Mouse (Mus musculus) CD4-positive, CD25-positive, alpha-beta regulatory T cell, adult 4 months (primary cell): Measurements from ENCODE around the gene Usp16. TPM values are rescaled to one million over a fixed set of nuclear protein-coding genes. Genes with fewer than 3 reads are reported as not detected.

Experiments
- ATAC-seq: one replicate; pipeline ENCODE4 v1.8.0; 2017
- polyA plus RNA-seq, 2 experiments: library from polyadenylated mRNA; unstranded; fragments of 100-300 nt; shearing (Covaris generic); gene quantifications; one replicate each; pipeline ENCODE4 v1.2.1; 2017

The Usp16 gene
- 10 to 100 TPM; 37.1 to 61.1 TPM for polyA plus RNA-seq

DNA sequence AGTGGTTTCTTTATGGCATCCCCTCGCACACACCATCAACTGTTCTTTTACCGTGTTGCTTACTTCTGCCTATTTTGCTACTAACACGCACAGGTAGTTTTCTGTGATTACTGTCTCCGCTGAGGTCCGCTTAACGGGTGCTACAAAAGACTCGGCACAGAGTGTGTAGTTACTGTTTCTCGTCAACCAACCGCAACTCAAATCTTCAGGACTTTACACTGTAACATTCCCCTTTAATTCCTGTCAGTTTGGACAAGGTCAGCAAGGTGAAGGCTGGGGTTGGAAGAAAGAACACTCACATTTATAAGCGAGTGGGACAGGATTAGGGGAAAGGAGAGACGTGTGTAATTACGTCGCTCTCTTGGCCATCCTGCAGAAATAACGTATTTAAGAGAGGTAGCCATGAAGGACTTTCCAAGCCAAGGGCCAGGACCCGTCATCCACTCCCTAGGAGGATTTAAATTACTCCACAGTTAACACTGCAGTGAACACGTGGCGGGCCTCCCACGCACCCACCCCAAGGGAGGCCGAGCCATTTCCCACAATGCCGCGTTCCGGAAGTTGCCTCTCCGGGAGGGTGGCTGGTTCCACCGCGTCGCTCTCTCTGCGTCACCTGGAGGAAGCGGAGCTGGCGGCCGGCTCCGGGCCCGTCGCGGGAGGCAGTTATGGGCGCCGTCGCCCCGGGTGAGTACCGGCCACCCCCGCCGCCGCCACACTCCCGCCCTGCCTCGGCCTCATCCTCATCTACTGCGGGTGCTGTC, at the start of gene Usp16:
Usp16 (plus strand) TSS at position 285 of the 761 bp plus-strand sequence.
- ATAC-seq: peak; percentile 96

DNA sequence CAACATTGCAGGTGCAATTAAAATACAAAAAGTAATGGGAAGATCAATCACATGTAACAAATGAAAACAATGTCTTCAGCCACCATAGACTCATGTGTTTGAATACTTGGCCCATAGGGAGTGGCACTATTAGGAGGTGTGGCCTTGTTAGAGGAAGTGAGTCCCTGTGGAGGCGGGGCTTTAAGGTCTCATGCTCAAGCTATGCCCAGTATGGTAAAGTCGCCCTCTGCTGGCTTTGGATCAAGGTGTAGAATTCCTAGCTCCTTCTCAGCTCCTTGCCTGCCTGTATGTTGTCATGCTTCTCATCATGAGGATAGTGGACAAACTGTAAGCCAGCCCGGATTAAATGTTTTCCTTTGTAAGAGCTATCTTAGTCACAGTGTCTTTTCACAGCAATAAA, 49.5 kb upstream of the Usp16 start:
- peak; percentile 54 for ATAC-seq

DNA sequence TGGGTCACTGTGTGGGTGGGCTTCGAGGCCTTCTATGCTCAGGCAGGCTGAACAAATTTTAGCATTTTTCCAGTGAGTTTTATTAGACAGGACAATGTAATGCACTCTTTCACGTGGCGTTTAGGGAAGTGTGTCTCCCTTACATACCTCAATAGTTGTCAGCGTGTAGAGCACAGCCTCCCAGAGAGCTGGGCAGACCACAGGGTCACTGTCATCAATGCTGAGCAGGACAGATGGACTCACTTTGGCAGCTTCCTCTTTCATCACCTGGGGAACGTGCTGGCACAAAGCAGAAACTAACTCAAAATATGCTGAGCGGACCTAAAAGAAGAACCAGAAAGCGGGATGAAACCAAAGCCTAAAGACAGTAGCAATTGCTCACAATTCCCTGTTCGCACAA, 33.8 kb upstream of the Usp16 start:
- ATAC-seq: no peak

DNA sequence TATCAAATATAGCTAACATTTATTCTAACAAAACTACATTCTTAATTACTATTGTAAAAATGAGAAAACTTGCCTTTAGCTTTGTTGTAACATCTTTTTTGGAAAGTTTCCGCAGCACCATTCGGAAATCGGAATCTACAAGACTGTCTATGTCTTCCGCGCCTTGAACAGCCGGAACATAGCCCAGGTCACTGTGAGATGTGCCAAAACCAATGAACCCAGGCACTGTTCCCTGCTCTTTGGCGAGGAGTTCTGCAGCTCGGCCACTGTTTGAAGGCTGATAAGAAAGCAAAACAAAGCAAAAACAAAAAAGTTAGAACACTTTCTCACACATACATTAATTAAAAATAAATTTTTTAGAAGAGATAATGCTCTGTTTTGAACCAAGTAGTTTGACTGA, 27.0 kb upstream of the Usp16 start:
- ATAC-seq: no peak

DNA sequence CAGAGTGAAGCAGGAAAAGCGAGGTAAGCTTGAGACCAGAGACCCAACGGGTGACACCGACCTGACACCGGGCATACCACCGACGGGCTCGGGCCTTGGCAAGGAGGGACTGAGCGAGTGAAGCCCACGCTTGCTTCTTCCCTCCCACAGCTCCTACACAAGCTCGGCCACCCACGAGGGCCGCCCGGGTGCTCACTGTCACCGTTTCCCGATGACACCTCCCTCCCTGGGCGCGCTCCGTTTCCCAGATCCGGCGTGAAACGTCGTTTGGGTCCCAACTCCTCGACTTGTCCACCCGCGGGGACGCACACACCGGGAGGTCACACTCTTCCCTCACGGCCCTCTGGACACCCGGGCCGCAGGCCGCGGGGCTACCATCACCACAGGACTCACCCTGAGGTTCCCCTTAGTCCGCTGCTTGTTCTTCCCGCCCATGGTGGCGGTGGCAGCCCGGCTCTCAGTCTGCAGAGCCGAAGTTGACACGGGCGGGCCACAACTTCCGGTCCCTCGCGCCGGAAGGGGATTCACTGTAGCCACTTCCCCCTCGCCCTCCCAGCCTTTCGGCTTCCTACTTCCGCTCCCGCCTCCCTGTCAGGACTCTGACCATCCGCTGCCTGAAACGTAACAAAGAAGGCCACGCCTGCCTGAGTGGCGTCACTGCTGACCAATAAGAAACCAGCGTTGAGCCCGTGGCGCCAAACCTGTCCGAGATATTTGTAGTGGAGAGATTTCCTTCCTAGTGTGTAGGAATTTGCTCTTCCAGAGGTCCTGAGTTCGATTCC, 22.3 kb upstream of the Usp16 start, which contains the start of gene Ltn1:
Ltn1 (minus strand) TSS at position 580 of the 782 bp plus-strand sequence.
- peak; percentile 100 for ATAC-seq

DNA sequence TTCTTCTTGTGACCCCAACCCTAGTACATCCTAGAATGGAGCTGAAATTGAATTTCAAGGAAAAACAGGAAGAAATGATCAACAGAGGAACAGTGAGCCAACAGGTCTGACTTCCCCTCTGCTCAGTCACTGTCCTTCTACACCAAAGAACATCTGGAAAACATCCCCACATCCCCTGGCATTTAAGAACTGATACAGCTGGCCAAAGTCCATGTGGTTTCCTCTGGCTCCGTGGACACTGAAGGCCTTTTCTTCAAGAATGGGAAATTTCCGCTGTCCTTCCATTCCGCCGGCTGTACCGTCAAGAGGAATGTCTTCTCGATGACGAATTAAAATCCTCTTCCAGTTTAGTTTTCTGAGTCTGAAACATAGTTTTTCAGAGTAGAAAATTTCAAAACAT, 20.2 kb upstream of the Usp16 start:
- ATAC-seq: no peak

DNA sequence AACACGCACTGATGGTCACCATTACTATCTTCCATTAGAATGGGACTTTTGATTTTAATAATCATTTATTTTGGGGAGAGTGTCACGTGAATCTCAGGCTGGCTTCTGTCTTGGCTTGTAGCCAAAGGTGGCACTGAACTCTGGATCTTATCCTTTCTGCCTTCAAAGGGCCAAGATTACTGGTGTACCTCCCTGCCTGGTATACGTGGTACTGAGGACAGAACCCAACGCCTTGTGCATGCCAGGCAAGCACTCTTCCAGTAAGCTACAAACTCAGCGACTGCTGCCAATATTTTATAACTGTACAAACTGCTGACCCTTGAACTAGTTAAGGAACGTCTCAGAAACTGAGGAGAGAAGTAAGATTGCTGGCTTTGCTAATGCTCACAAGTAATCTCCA, 19.6 kb upstream of the Usp16 start:
- ATAC-seq: no peak

DNA sequence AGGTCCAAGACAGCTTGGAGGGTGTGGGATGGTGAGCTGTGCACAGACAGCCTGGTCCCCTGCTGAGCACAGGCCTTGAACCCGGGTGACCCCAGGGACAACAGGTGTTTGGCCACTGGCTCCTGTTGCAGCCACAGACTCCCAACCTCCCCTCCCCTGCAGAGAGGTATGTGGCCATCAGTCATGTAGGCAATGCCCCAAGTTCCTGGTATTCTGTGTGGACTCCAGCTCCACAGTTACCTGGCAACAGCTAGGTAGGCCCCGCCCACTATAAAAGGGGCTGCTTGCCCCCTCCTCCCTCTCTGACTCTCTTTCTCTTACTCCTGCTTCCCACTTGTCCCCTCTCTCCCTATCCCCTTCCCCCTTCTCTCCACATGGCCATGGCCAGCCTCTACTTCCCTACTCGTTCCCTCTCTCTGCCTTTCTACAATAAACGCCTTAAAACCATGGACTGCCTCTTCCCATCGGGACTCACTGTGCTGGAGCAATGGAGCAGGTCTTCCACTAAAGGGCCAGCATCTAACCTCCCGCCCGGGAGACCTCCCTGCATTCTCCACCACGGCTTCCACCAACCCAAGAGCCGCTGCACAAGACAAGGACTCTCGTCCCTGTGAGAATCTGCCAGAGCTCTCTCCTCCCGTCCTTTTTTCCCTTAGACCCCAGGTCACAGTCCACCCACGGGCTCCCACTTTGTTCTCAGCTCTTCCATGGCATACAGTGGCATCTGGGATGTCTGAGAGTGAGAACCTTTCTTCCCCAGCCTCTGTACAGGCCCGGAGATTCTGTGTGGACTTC, 18.9 kb upstream of the Usp16 start:
- no peak for ATAC-seq

DNA sequence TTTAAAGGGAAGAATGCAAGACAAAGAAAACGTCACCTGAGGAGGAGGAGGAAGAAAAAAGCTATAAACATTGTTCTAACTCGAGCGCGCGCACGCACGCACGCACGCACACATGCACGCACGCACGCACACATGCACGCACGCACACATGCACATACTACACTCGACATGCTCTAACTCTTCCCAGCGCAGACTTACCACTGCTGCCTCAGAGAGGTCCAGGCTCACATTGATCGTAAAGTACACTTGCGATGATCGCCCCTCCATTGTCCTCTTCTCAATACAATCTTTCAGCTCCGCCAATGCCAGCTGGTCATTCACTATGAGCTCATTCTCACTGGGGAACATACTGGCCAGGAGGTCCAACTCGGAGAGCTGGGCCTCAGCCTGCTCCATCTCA, 17.4 kb upstream of the Usp16 start:
- ATAC-seq: no peak

DNA sequence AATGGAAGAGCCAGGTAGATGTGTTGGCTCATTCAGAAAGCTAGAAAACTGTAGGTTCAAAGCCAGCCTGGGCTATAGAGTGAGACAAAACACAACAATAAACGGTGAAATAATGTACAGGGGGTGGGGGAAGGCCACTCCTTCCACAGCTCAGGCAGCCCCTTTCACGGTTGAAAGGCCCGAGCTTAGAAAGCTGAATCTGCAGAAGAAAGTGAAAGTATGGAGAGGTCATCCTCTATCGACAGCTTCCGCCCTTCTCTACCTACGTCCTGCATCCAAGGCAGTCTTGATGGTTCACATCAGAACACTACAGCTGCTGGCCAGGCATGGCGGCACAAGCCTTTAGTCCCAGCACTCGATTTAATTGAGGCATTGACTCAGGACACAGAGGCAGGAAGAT, 15.8 kb upstream of the Usp16 start:
- no peak for ATAC-seq

DNA sequence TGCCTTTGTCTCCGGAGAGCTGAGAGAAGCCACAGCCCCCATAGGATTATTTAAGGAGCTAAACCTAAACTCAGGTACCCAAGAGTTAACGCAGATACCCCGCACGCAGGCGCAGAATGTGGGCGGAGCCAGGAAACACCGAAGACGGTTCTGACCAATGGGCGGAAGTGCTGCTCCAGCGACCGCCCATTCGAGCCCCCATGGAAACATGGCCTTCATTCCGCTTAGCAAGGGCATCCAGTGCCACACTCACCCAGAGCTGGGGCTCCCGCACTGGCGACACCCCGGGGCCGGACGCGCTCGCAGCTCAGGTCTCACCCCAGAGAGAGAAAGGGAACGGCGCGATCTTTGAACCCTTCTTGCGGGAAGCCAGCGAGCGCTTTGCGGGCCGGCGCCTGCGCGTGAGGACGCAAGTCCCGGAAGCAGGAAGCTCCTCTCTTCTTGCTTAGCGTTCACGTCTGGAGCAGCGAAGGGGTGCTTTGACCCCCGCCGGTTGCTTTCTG, 14.3 kb upstream of the Usp16 start, which contains the start of gene Rwdd2b:
Rwdd2b (minus strand) TSS at position 390 of the 503 bp plus-strand sequence.
- ATAC-seq: peak; percentile 98

DNA sequence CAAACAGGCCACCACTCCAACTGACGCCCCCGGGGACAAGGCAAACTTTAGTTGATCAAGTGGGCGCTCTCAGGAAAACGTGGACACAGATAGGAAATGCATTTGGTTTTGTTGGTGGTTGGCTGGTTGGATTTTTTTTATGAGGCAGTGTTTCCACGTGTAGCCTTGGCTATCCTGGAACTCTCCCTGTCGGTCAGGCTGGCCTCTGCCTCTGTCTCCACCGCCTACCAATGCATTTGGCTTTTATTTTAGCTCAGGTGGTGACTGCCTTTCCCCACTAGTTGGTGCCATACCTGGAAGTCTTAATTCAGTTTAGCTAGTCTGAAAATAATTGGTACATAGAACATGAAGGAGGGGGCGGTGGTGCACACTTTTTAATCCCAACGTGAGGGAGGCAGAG, 13.4 kb upstream of the Usp16 start:
- ATAC-seq: peak; percentile 42

DNA sequence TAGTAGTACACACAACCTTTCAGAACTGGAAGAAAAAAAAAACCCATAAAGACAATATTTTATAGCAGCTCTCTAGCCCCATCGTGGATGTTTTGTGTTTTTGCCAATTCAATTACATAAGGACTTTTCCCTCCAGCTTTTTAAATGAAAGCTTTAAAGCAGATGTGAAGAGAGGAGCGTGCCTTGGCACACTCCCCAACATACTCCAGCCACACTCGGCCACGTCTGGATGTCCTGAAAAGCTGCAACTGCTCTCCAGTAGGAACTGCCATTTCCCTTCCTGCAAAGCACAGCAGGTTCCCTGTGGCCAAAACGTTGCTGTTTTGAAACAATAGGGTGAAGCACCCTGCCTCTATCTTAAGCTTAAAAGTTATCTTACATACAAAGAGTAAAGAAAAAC, 12.2 kb upstream of the Usp16 start:
- ATAC-seq: no peak

DNA sequence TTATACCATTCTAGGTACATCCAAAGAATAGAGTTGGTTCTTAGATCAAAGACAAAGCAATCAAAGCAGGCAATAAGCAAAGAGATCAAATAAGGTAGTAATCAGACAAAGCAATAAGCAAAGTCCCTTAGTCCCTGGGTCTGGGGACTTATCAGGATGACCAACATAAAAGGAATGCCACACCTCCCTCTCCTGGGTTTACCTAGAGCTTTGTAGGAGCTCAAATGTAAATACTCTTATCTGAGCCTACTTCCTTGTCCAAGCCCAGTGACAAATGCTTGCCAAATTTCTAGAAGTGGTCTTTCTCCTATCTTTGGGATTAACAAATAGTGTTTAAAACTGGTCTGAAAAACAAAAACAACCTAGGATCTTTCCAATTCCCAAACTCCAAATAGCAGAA, 11.3 kb upstream of the Usp16 start:
- ATAC-seq: no peak

DNA sequence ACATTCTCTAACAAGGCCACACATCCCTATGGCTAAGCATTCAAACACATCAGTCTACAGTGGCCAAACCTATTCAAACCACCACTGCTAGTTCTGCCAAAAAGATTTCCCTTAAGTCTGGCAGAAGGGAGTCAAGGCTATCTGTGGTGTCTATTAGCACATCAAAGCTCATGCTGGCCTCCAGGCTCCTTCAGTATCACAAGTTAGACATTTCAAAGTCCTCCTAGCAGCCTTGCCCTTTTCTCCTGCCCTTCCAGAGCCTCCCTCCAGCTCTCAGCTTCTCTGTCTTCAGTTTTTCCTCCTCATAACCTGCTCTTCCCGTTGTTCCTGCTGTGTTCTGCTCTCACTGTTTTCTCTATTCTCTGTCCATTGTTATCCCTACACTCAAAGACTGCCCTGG, 10.4 kb upstream of the Usp16 start:
- ATAC-seq: no peak

DNA sequence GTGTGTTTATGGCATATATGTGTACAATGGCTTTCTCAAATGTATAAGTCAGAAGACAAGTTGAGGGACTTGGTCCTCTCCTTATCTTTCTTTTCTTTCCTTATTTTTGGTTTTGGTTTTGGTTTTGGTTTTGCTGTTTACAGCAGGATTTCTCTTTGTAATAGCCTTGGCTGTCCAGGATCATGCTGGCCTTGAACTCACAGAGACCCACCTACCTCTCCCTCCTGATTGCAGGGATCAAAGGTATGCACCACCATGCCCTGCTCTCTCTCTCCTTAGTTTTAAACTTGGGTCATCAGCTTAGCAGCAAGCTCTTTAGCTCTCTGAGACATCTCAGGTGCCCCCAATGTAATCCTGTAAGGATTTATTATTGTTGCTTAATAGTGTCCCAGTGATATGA, 9.4 kb upstream of the Usp16 start:
- ATAC-seq: no peak

DNA sequence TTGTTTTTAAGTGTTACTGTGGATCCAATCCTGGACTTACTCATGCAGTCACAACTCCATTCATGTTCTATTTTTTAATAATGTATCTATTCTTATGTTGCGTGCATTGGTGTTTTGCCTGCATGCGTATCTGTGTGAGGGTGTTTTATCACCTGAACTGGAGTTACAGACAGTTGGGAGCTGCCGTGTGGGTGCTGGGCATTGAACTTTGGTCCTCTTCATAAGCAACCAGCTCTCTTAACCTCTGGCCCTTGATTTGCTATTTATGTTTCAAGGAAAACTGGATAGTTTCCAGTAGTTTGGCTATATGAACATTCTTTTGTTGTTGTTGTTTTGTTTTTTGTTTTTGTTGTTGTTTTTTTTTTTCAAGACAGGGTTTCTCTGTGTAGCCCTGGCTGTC, 9.0 kb upstream of the Usp16 start:
- no peak for ATAC-seq

DNA sequence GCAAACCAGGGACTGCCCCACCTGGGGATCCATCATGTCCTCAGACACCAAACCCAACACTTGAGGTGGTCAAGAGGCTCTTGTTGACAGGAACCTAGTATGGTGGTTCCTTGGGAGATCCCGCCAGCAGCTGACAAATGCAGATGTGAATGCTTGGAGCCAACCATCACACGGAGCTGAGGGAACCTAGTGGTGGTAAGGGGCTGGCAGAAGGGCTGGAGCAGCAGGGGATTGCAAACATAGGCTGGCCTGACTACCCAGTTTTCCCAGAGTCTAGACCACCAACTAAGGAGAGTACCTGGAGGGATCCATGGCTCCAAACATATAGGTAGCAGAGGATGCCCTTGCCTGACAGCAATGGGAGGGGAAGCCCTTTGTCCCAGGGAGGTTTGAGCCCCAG, 1.3 kb upstream of the Usp16 start:
- ATAC-seq: no peak

DNA sequence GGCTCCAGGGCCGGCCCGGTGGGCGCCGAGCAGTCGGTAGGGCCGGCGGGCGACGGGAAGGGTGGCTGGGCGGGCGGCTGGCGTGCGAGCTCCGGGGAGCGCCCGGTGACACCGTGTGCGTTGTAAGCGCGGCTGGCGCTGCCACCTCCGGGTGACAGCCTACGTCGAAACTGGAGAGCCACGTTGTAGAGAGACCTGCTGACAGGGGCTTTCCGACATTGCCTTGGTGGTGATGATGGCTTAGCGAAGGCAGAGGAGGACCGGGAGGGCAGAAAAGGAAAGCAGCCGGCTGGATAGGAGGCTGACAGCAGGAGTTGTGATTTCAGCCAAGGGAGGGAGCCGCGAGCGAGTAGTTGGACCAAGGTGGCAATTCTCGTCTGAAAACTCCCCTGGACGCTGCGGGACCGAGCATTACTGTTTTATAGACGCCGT, 693 bp downstream of the Usp16 start:
- peak; percentile 60 for ATAC-seq

DNA sequence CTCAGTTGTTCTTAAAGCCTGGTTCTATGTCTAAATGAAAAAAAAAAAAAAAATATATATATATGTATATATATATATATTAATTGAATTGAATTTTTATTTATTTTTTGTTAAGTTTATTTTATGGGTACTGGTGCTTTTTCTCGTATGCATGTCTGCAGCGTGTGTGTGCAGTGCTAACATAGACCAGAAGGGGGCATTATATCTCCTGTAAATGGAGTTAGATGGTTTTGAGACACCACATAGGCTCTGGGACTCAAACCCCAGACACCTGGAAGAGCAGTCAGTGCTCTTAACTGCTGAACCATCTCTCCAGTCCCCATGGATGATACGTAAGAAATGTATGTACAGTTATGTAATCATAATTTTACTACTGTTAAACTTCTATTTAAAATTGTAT, 4.2 kb downstream of the Usp16 start:
- no peak for ATAC-seq

DNA sequence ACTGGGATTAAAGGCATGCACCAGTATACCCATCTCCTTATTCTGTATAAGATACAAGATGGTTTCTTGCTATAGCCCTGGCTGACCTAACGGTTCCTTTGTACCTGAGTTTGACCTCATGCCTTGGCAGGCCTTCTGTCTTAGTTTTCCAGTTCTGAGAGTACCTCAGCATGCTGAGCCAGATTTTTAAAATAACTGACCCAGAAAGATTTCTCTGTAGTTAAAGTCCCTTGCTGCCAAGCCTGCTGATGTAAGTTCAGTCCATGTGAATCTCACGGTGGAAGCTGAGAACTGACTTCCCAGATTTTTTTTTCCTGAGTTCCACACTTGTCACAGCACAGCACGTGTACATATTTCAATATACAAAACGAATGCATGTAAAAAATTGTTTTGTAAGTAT, 16.1 kb downstream of the Usp16 start:
- no peak for ATAC-seq

DNA sequence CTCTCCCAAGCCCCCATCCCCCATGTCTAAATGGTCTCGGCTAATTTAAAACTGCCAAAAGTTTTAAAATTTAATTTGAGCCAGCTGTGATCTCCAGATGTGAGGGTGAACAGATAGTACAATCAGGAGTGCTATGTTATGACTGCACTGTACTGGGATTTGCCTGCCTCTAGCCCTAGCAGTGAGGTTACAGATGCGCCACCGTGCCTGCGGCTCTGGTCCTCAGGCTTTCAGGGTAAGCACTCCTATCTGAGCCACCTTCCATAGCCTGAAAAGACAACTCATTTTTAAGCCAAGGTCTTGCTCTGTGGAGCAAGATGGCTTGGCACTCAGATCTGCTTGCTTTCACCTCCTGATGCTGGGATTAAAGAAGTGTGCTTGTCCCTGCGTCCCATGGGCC, 29.9 kb downstream of the Usp16 start:
- no peak for ATAC-seq

DNA sequence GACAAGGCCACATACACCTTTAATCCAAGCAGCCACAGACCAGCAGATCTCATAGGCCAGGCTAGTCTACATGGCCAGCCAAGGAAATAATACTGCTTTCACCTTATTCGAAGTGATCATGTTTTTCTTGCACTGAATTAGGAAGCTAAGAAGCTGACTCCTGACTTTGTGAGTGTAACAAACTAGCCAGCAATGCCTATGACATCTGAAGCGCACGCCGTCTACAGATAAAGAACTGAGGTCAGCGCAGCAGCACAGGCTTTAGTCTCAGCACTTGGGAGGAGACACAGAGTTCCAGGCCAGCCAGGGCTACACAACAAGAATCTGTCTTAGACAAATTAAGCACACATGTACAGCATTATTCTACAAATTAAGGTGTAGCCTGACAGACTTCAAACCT, 32.2 kb downstream of the Usp16 start:
- ATAC-seq: no peak
